Mouse (Mus musculus): ENCODE measurements around the gene Zbtb24. TPM values are rescaled to one million over a fixed set of nuclear protein-coding genes. Genes with fewer than 3 reads are reported as not detected.
A peak's percentile ranks its signal among the peaks of the same experiment; 100 is the strongest.
"Not testable (repeated sequence)": the region's sequence is repeated elsewhere in the genome, so short reads cannot be mapped to it uniquely, and the experiment has no call there.

The Zbtb24 gene
- polyA plus RNA-seq (2011; ENCODE audit: insufficient read depth, insufficient read length, low replicate concordance, missing spikeins), result 7.7 and 11.9 TPM in 2 replicates

DNA sequence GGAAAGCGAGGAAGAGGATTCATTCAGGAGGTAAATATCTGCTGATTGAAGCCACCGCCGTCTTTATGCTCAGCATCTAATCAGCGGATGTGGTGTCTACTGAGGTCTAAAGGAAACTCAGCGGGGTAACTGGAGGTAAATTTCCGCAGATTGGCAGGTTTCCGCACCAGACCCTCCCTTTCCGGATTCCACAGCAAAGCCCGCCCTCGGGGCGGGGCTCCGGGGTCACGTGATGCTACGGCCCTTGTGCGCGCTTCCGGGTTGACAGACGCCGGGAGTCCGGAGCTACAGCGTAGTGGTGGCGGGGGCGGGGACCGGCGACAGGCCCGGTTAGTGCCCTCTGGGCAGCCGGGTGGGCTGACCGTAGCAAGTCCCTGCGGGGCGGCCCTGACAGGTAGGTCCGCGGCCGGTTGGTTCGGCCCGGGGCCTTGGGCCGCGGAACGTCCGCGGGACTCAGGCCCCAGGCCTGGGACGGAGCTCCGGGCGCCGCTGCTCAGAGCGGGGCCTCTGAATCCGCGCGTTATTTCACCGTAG lies at the start of gene Zbtb24:
Zbtb24 (plus strand) TSS at position 247 of the 534 bp plus-strand sequence.
- Histone ChIP-seq H3K4me1 (ENCODE audit: control insufficient read depth, insufficient read depth, low read length) (peaks cover 2% of the 10 kb centered on the region; the same call in 1 of the 2 replicates), H3K4me3 (replicated peaks; ENCODE audit: control insufficient read depth, low read depth, low read length) (peak within 1 kb of the TSS; percentile 93), H3K27ac (ENCODE audit: control insufficient read depth, insufficient read depth, low read depth, low read length, poor library complexity) (peak within 1 kb of the TSS; percentile 78)
- TF ChIP-seq POLR2A (IDR thresholded peaks at IDR 0.05; ENCODE audit: borderline replicate concordance, control insufficient read depth, low read depth, low read length), result peak; percentile 83; the same call in 1 of the 2 replicates
- no peak for TF ChIP-seq CTCF (IDR thresholded peaks at IDR 0.05; ENCODE audit: control insufficient read depth, insufficient read depth, low read length)
- WGBS, result under 1% methylated on average over 49 of the region's 49 CpGs

- WGBS, result 80% methylated on average over 3 of the region's 3 CpGs
Measured at GRCm38 (mm10) chr10:41401097-41401496, 49.1 kb upstream of the Zbtb24 start.

DNA sequence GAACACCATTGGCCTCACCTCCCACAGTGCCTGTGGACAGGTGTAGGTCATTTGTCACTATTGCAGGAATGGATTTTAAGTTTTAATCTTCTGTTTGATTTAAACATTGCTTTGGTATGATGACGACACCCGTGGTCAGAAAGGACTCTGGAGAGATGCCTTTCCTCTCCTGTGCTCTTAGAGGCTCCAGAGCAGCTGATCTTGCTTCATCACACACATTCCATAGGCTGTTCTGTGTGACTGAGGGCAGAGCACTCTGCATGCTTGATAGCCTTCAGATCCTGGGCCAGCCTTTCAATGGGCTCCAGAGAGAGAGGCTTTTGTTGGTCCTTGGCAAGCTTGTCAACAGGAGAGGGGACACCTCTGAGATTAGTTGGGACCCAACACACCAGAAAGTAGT lies 46.8 kb upstream of the Zbtb24 start:
- Histone ChIP-seq H3K27ac (ENCODE audit: control insufficient read depth, insufficient read depth, low read depth, low read length, poor library complexity) (no peak overlapping the region), H3K4me3 (replicated peaks; ENCODE audit: control insufficient read depth, low read depth, low read length) (no peak overlapping the region), H3K4me1 (ENCODE audit: control insufficient read depth, insufficient read depth, low read length) (no peaks in the 10 kb centered on the region)
- WGBS, result 70% methylated on average over 2 of the region's 2 CpGs
- TF ChIP-seq CTCF (IDR thresholded peaks at IDR 0.05; ENCODE audit: control insufficient read depth, insufficient read depth, low read length), result no peak
- TF ChIP-seq POLR2A (IDR thresholded peaks at IDR 0.05; ENCODE audit: borderline replicate concordance, control insufficient read depth, low read depth, low read length), result no peak

More at GRCm38 (mm10) chr10:41401097-41401496, 49.1 kb upstream of the Zbtb24 start:
- Histone ChIP-seq H3K27ac (ENCODE audit: control insufficient read depth, insufficient read depth, low read depth, low read length, poor library complexity) (no peak overlapping the region), H3K4me3 (replicated peaks; ENCODE audit: control insufficient read depth, low read depth, low read length) (no peak overlapping the region), H3K4me1 (ENCODE audit: control insufficient read depth, insufficient read depth, low read length) (no peaks in the 10 kb centered on the region)
- no peak for TF ChIP-seq CTCF (IDR thresholded peaks at IDR 0.05; ENCODE audit: control insufficient read depth, insufficient read depth, low read length)
- no peak for TF ChIP-seq POLR2A (IDR thresholded peaks at IDR 0.05; ENCODE audit: borderline replicate concordance, control insufficient read depth, low read depth, low read length)

DNA sequence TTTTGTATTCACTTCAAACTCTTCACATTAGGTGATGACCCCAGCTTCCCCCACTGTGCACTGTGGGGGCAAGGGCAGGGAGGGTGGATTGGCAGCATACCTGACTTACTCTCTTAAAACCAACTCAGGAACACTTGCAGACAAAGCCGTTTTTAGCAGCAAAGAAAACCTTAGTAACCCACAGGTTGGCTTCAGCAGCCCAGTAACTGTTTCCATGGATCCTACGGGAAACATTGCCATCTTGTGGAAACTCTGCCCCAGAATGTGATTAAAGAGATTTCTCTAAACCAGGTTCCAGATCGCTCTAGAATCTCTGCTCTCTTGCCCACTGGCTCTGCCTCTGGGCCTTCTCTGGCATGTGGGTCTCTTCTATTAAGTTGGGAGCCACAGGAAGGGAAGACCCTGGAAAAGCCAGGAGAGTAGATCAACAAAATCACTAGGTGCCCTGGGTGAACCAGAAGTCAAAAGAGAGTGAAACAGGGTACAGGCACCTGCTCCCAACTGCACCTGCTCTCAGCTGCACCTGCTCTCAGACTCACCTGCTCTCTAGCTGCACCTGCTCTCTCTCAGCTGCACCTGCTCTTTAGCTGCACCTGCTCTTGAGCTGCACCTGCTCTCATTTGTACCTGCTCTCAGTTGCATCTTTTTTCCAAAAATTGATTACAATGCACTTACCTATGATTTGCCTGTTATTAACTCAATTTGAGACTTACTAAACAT lies 46.1 kb upstream of the Zbtb24 start:
- no peak overlapping the region for H3K27ac ChIP-seq (ENCODE audit: control insufficient read depth, insufficient read depth, low read depth, low read length, poor library complexity)
- H3K4me1 ChIP-seq (ENCODE audit: control insufficient read depth, insufficient read depth, low read length), result no peaks in the 10 kb centered on the region
- WGBS, result 46% methylated on average over 3 of the region's 3 CpGs
- TF ChIP-seq CTCF (IDR thresholded peaks at IDR 0.05; ENCODE audit: control insufficient read depth, insufficient read depth, low read length) (no peak), POLR2A (IDR thresholded peaks at IDR 0.05; ENCODE audit: borderline replicate concordance, control insufficient read depth, low read depth, low read length) (no peak)
- no peak overlapping the region for H3K4me3 ChIP-seq (replicated peaks; ENCODE audit: control insufficient read depth, low read depth, low read length)

DNA sequence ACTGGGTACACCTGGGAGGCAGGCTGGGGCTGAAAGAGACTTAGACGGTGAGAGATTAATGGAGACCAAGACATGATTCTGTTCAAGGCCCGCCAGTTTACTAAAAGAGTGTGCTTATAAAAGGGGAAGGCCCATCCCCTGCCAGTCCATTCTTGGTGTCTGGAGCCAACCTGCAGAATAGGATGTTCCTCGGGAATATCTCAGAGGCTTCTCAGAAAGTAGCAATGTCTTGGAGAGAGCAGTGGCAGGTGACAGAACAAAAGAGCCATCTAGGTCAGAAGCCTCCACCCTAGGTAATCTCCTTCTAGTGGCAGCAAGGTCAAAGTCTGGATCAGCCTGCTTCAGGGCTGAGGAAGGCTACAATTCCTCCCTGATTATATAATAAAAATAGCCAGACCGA lies 40.0 kb upstream of the Zbtb24 start:
- WGBS, result 85% methylated on average over 4 of the region's 4 CpGs
- not testable (repeated sequence) for H3K4me1 ChIP-seq (ENCODE audit: control insufficient read depth, insufficient read depth, low read length); H3K4me3 ChIP-seq (replicated peaks; ENCODE audit: control insufficient read depth, low read depth, low read length); H3K27ac ChIP-seq (ENCODE audit: control insufficient read depth, insufficient read depth, low read depth, low read length, poor library complexity)

DNA sequence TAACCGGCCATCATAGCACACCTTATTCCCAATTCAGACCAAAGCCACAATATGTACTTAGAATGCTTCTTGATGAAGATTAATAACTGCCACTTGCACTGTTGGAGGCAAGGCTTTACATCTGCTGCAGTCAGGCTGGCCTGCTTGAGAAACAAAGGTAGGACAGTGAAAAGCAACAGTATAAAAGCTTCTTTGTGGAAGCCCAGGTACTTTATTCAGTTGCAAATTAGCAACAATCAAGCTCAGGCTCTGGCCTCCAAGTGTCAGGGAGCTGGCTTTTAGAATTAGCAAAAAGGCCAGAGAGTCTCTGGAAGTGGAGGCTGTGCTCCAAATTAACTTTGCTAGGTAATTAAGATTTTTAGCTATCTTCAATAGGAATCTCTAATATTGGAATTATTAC lies 39.4 kb upstream of the Zbtb24 start:
- not testable (repeated sequence) for H3K4me1 ChIP-seq (ENCODE audit: control insufficient read depth, insufficient read depth, low read length); H3K4me3 ChIP-seq (replicated peaks; ENCODE audit: control insufficient read depth, low read depth, low read length); H3K27ac ChIP-seq (ENCODE audit: control insufficient read depth, insufficient read depth, low read depth, low read length, poor library complexity)
- 82% methylated on average over 1 of the region's 1 CpGs for WGBS

DNA sequence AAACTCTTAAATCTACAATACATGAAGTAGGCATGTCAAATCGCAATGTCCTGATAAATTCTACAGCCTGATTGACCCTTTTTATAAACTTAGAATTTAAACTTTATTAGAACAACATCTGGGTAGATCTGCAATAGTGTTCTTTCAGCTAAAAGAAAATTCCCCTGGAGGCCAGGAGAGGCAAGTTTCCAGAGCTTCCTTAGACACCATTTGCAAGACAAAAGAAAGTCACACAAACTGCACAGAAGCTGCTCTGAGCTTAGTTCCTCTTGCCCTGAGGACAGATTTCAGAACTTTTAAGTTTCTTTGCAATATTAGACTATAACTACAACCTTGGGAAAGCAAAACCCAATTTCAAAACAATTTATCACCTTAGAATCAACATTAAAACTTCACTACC lies 36.7 kb upstream of the Zbtb24 start:
- 86% methylated on average over 1 of the region's 1 CpGs for WGBS

GRCm38 (mm10) chr10:41415368-41415767 lies 34.8 kb upstream of the Zbtb24 start:
- H3K4me1 ChIP-seq (ENCODE audit: control insufficient read depth, insufficient read depth, low read length); H3K4me3 ChIP-seq (replicated peaks; ENCODE audit: control insufficient read depth, low read depth, low read length); H3K27ac ChIP-seq (ENCODE audit: control insufficient read depth, insufficient read depth, low read depth, low read length, poor library complexity): not testable (repeated sequence)
- 81% methylated on average over 2 of the region's 2 CpGs for WGBS

More for the DNA sequence above, 36.7 kb upstream of the Zbtb24 start:
- H3K4me1 ChIP-seq (ENCODE audit: control insufficient read depth, insufficient read depth, low read length); H3K4me3 ChIP-seq (replicated peaks; ENCODE audit: control insufficient read depth, low read depth, low read length); H3K27ac ChIP-seq (ENCODE audit: control insufficient read depth, insufficient read depth, low read depth, low read length, poor library complexity): not testable (repeated sequence)

DNA sequence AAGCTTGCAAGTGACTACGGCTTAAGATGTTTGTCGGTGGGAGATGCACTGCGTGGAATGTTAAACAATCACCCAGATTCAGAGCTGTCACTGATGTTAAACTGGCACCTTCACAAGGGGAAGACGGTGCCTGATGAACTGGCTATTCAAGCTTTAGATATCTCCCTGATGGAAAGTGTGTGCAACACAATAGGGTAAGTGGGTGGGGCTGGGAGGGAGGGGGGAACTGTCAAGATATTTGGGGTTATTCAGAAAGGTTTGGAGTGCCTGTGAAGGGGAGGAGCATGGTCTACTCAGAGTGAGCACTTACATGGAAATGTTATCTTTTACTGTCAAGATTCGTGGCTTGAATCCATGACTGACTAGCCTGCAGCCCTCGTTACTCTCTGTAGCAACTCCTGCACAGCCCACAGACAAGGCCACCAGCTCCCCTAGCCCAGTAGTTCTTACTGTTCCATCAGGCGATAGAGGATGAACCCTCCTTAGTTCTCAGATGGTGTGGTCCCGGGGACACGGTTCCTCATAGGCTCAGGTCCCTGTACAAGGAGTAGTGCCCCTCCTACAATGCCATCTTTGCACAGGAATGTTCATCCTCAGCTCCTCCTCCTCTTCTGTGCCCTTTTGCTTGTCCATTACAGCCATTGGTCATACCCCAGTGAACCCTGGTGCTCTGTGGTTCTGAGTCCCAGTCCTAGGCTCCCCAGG lies 29.5 kb upstream of the Zbtb24 start:
- no peak for TF ChIP-seq CTCF (IDR thresholded peaks at IDR 0.05; ENCODE audit: control insufficient read depth, insufficient read depth, low read length)
- no peak for TF ChIP-seq POLR2A (IDR thresholded peaks at IDR 0.05; ENCODE audit: borderline replicate concordance, control insufficient read depth, low read depth, low read length)
- no peaks in the 10 kb centered on the region for H3K4me1 ChIP-seq (ENCODE audit: control insufficient read depth, insufficient read depth, low read length)
- H3K27ac ChIP-seq (ENCODE audit: control insufficient read depth, insufficient read depth, low read depth, low read length, poor library complexity), result no peak overlapping the region
- H3K4me3 ChIP-seq (replicated peaks; ENCODE audit: control insufficient read depth, low read depth, low read length), result no peak overlapping the region
- WGBS, result 81% methylated on average over 9 of the region's 9 CpGs

All from bone marrow, adult 2 months (tissue).